27 mouse cellular contexts compared by ENCODE assay signal in genomic region chr19:4701221-4701620, GRCm38 (mm10). TPM values are rescaled to one million over a fixed set of nuclear protein-coding genes. Genes with fewer than 3 reads are reported as not detected.
A peak's percentile ranks its signal among the peaks of the same experiment; 100 is the strongest.
DNase-seq lines count a peak whose midpoint lies in the region; ATAC-seq and TF ChIP-seq lines count a peak whose summit lies in the region.
"Had no signal": no experiment of that assay in that cellular context is flagged by ENCODE, and none has a peak within 500 bp of the region (broad histone marks: within the 10 kb centered on the region; RNA-seq: fewer than 3 reads in every experiment).

No protein-coding gene starts in this region.

- no peaks in the 10 kb centered on the region for H3K4me1 ChIP-seq in stomach, postnatal 0 days (replicated peaks; ENCODE audit: control insufficient read depth, insufficient read depth)
- peaks cover 6% of the 10 kb centered on the region; the same call in 1 of the 2 replicates for H3K4me1 ChIP-seq in limb, embryonic 10.5 days
- H3K4me1 ChIP-seq: stomach, embryonic 15.5 days had no signal

- intact Hi-C loops in left cerebral cortex, postnatal 25 days (cut with DNase I), result no loop called here
- intact Hi-C loops in heart, postnatal 14 days (cut with DNase I), result no loop called here

- 0 out of 2 replicates have a peak, but pooled peaks cover 2% of the 10 kb centered on the region for H3K27me3 ChIP-seq in stomach, postnatal 0 days (ENCODE audit: control insufficient read depth, insufficient read depth, low read length)
- peaks cover 67% of the 10 kb centered on the region for H3K27me3 ChIP-seq in limb, embryonic 10.5 days (ENCODE audit: low read depth, poor library complexity, severe bottlenecking)
- H3K27me3 ChIP-seq: Patski had no signal

- TF ChIP-seq CTCF in stomach, postnatal 0 days (IDR thresholded peaks at IDR 0.05; ENCODE audit: low read depth), result no peak

- H3K36me3 ChIP-seq in stomach, postnatal 0 days (ENCODE audit: control insufficient read depth, insufficient read depth, low read length), result no peaks in the 10 kb centered on the region
- no peaks in the 10 kb centered on the region for H3K36me3 ChIP-seq in limb, embryonic 10.5 days
- H3K36me3 ChIP-seq: embryonic facial prominence, embryonic 15.5 days; heart, embryonic 12.5 days; hindbrain, embryonic 13.5 days; midbrain, embryonic 15.5 days; stomach, embryonic 15.5 days had no signal

- H3K9me3 ChIP-seq in stomach, postnatal 0 days (ENCODE audit: control insufficient read depth, low read length), result no peaks in the 10 kb centered on the region
- no peaks in the 10 kb centered on the region for H3K9me3 ChIP-seq in limb, embryonic 10.5 days (replicated peaks)
- H3K9me3 ChIP-seq: embryonic facial prominence, embryonic 15.5 days; hindbrain, embryonic 13.5 days; midbrain, embryonic 15.5 days; stomach, embryonic 15.5 days had no signal

- DNase-seq in left cerebral cortex, postnatal 25 days (ENCODE audit: low spot score in 2 of 2), result peak; percentile 12 to 68
- no peak for DNase-seq in left cerebral cortex, adult 9 months (ENCODE audit: low spot score in 2 of 2)
- DNase-seq in right cerebral cortex, adult 18-20 months, result peak; percentile 63
- no peak for DNase-seq in right cerebral cortex, postnatal 25 days
- peak; percentile 28 for DNase-seq in c-Kit-positive CD71-negative TER-119-negative erythroid progenitor cells, embryonic 14.5 days (ENCODE audit: low read depth)
- DNase-seq in stomach, postnatal 0 days (ENCODE audit: low spot score), result peak; percentile 37
- DNase-seq in heart, postnatal 14 days, result no peak
- DNase-seq in limb, embryonic 10.5 days (ENCODE audit: low spot score), result no peak
- DNase-seq: adrenal gland, postnatal 36 days; cerebellum, adult 11-12 months; heart, postnatal 10 days; kidney, adult 18-20 months; lung, postnatal 14 days; thymus, adult 18-20 months had no signal

- H3K4me2 ChIP-seq in stomach, postnatal 0 days (replicated peaks; ENCODE audit: low read depth), result no peak overlapping the region
- H3K4me2 ChIP-seq: embryonic facial prominence, embryonic 15.5 days; heart, embryonic 12.5 days; hindbrain, embryonic 13.5 days; midbrain, embryonic 15.5 days; stomach, embryonic 15.5 days had no signal

- peak; percentile 83 for ATAC-seq in stomach, postnatal 0 days (ENCODE audit: low FRiP score, low TSS enrichment)
- ATAC-seq: CD4-positive, CD25-positive, alpha-beta regulatory T cell, adult 4 months; forebrain, embryonic 14.5 days; inflammation-experienced regulatory T-cells, adult 6 months; midbrain, embryonic 15.5 days; Patski had no signal

- no peak for TF ChIP-seq EP300 in stomach, postnatal 0 days (optimal IDR thresholded peaks at IDR 0.05)

- WGBS in stomach, postnatal 0 days, result 28% methylated on average over 7 of the region's 7 CpGs
- WGBS in limb, embryonic 10.5 days, result 73% methylated on average over 7 of the region's 7 CpGs

- no peak overlapping the region for H3K4me3 ChIP-seq in stomach, postnatal 0 days (ENCODE audit: low read depth, low read length)
- no peak overlapping the region for H3K4me3 ChIP-seq in limb, embryonic 10.5 days
- H3K4me3 ChIP-seq: embryonic facial prominence, embryonic 15.5 days; heart, embryonic 12.5 days; hindbrain, embryonic 13.5 days; midbrain, embryonic 15.5 days; stomach, embryonic 15.5 days had no signal

- no peak overlapping the region for H3K9ac ChIP-seq in stomach, postnatal 0 days (ENCODE audit: low read length)
- H3K9ac ChIP-seq: embryonic facial prominence, embryonic 15.5 days; heart, embryonic 12.5 days; hindbrain, embryonic 13.5 days; midbrain, embryonic 15.5 days; stomach, embryonic 15.5 days had no signal

- H3K27ac ChIP-seq in stomach, postnatal 0 days (replicated peaks), result no peak overlapping the region
- no peak overlapping the region for H3K27ac ChIP-seq in limb, embryonic 10.5 days
- H3K27ac ChIP-seq: embryonic facial prominence, embryonic 15.5 days; hindbrain, embryonic 13.5 days; midbrain, embryonic 15.5 days; stomach, embryonic 15.5 days had no signal

RNA-seq across cellular contexts. Expression of gene Gm960, which starts 2.8 kb away (rescaled TPM):
- total RNA-seq in left cerebral cortex, postnatal 25 days (2021), result 1 to 10 TPM; 1.1 to 1.3 TPM
- polyA plus RNA-seq in stomach, postnatal 0 days (2015; fragmentation: Nextera tagmentation; extraction: Ambion mirVana), result 1.7 and 2.3 TPM in 2 replicates
- not detected for total RNA-seq in heart, postnatal 14 days (2021)
- polyA plus RNA-seq in limb, embryonic 10.5 days (2016; fragmentation: Nextera tagmentation; extraction: Ambion mirVana), result 1.5 and 4.5 TPM in 2 replicates
- total RNA-seq: adrenal gland, adult 18-20 months; gastrocnemius, adult 8-10 months; heart, postnatal 10 days had no signal
- polyA plus RNA-seq: CD4-positive, CD25-positive, alpha-beta regulatory T cell, adult 4 months; inflammation-experienced regulatory T-cells, adult 6 months; large intestine, adult 2 months had no signal

RNA-seq across cellular contexts. Expression of gene Sptbn2, which starts 9.7 kb away (rescaled TPM):
- total RNA-seq in left cerebral cortex, postnatal 25 days (2021), result 100 to 1,000 TPM; 659 to 669 TPM
- polyA plus RNA-seq in stomach, postnatal 0 days (2015; fragmentation: Nextera tagmentation; extraction: Ambion mirVana), result 3.5 and 3.6 TPM in 2 replicates
- under 1 TPM; 0.15 to 0.22 TPM for total RNA-seq in heart, postnatal 14 days (2021)
- 3.4 and 4.2 TPM in 2 replicates for polyA plus RNA-seq in limb, embryonic 10.5 days (2016; fragmentation: Nextera tagmentation; extraction: Ambion mirVana)
- total RNA-seq: megakaryocyte-erythroid progenitor cell, adult 5-6 weeks had no signal

RNA-seq across cellular contexts. Expression of gene Rbm4b, which starts 55.1 kb away (rescaled TPM):
- total RNA-seq in left cerebral cortex, postnatal 25 days (2021), result 10 to 100 TPM; 16.5 to 18.9 TPM
- polyA plus RNA-seq in stomach, postnatal 0 days (2015; fragmentation: Nextera tagmentation; extraction: Ambion mirVana), result 17.6 and 19.3 TPM in 2 replicates
- 1 to 10 TPM; 5.8 to 6.3 TPM for total RNA-seq in heart, postnatal 14 days (2021)
- polyA plus RNA-seq in limb, embryonic 10.5 days (2016; fragmentation: Nextera tagmentation; extraction: Ambion mirVana), result 87.3 and 113 TPM in 2 replicates

Comparison
In these comparisons a context has a peak if more than half of its experiments do, and no peak if none do; other contexts are left out.
1. DNase-seq: peak in left cerebral cortex, postnatal 25 days (2 of 2), right cerebral cortex, adult 18-20 months (single experiment), c-Kit-positive CD71-negative TER-119-negative erythroid progenitor cells, embryonic 14.5 days (single experiment) and stomach, postnatal 0 days (single experiment); none in left cerebral cortex, adult 9 months (0 of 2), right cerebral cortex, postnatal 25 days (single experiment), heart, postnatal 14 days (0 of 2) and limb, embryonic 10.5 days (single experiment).
2. RNA of gene Sptbn2, which starts 9.7 kb away (total RNA-seq): 659 to 669 TPM in left cerebral cortex, postnatal 25 days; 0.15 to 0.22 TPM in heart, postnatal 14 days; every median in the first group is over 100 times any median in the second.